Mouse (Mus musculus): ENCODE measurements at regions not wholly inside any gene's neighbourhood (a gene's known extent, or its start where the extent isn't known, plus 50 kb on each side); places are given as distances from the start of the nearest gene placed in this dataset.

DNA sequence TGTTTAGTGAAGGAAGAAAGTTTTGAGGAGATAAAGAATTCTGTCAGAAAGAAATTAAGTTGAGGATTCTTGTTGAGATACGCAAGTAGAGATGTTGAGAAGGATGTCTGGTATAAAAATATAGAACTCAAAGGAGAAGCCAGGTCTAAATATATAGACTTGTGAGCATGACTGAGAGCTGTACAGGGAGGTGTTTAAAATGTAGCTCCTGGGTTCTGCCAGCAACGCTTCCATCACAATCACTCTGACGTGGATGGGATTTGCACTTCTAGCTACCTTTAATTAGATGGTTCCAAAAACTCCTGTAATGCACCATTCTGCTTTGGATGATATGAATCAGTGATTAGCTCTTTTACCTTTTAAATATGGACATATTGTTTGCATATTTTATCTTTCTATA lies 200.5 kb downstream of the Lnpk start:
- TF ChIP-seq CTCF (IDR thresholded peaks at IDR 0.05; ENCODE audit: extremely low read depth, insufficient read depth, low read length) (no peak), POLR2A (IDR thresholded peaks at IDR 0.05; ENCODE audit: extremely low read depth, insufficient read depth, low read length) (no peak)

Measured in cortical plate, adult 2 months (tissue).